Mouse (Mus musculus) stomach, postnatal 0 days (tissue): ENCODE data around the gene Pex6.

ENCODE experiments used
- CTCF ChIP-seq: IDR thresholded peaks from 2 replicates; pipeline ENCODE4 v1.5.1; 2016; ENCODE audit warnings: antibody characterized with exemption, low read depth, mild to moderate bottlenecking, moderate library complexity
- EP300 ChIP-seq: optimal IDR thresholded peaks from 2 replicates; pipeline ENCODE3; 2016; ENCODE audit warnings: antibody characterized with exemption

DNA sequence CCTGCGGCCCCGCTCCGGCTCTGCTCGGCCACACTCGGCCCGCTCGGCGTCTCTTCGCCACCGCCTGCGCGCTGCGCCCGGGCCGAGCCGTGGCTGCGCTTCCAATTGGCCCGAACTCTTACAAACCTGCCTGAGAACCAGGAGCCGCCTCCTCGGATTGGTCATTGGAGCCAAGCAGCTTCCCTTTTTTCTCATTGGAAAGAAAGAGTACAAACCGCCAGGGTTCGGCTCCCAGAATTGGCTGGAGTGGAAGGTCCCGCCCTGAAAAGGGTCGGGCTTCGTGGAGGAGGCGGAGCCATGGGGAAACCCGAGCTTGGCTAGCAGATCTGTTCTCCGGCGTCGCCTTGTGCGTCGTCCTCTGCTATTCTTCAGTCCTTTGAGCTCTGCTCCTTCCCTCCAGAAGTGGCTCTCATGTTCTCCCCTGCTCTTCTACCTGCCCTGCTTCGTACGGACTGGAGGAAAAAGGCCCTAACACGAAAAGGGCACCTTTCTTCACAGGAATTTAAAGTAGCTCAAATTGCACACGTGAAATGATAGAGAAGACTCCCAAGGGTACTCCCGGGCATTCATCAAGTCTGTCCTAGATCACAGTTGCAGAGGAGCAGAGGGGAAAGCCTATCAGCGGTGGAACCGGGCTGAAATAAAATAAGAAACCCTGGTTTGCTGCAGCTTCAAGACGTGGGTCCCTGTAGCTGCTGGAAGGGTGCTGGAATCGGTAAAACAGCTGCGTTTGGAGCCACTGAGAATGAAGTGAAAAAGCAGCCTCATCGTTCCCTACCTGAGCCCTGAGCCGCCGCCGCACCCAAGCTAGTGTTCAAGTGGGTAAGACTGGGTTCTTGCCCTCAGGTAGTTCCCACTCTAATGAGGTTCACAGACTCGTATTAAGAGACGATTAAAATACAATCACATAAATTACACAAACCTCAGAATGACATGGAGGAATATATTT, 6.1 kb upstream of the Pex6 start, which contains the start of gene Ppp2r5d:
- 0 out of 2 replicates have a peak, but pooled peaks have one; percentile 10 for TF ChIP-seq CTCF
- TF ChIP-seq EP300 = no peak
